Mouse (Mus musculus) spleen, adult 12 weeks (tissue): ENCODE data around the gene Tenm3.

Source experiments
- DNase-seq: peaks from one replicate; pipeline ENCODE4 v3.0.0; 2022; ENCODE audit warnings: low spot score

Tenm3 gene

DNA sequence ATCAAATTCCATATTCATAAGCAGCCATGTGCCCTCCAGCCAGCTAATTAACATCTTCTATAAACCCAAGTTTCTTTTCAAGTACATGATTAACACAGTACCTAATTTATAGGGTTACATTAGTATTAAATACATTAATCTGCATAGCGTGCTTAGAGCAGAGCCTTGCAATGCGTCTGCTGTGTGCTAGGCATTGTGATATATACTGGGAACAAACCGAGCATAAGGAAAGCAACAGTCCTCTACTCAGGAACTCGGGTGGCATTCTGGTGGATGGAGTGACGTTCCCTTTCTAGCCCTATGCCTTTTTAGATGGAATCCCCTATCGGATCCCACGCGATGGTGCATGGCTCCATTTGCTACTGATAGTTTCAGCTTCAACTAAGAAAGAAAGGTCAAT, 321.7 kb downstream of the Tenm3 start:
- no peak for DNase-seq

DNA sequence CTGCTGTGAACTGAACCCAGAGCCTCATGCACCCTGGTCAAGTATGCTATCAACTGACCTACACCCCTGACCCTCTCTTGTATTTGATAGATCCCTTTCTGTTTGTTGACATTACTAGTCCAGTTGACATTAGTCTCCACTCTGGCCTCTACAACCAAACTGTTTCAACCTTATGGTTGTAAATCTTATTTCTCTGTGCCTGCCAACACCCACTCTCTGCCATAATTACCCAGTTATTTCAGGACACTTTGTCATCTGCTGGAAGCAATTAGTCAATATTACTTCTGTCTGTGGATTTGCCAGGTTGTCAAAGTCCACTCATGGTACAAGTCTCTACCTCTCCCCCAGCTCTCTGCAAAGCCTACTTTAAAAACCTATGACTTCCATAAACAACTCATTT, 326.3 kb downstream of the Tenm3 start:
- DNase-seq: no peak

DNA sequence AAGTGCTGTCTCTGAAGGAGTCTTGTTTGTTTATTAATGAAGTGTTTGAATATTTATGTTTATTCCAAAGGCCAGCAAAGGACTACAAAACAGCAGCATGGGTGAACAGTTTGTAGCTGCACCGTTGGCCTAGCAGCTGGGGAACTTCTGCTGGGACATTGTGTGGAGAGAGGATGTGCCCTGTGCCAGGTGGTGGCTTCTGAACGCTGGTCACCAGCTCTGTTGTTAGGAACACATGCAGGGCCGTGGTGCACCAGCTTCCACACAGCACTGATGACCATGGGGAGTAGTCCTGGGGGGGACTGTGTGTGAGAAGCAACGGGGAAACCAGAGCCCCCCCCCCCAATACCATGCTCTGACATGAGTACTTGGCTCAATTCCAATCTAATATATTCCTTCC, 329.5 kb downstream of the Tenm3 start:
- DNase-seq: no peak

DNA sequence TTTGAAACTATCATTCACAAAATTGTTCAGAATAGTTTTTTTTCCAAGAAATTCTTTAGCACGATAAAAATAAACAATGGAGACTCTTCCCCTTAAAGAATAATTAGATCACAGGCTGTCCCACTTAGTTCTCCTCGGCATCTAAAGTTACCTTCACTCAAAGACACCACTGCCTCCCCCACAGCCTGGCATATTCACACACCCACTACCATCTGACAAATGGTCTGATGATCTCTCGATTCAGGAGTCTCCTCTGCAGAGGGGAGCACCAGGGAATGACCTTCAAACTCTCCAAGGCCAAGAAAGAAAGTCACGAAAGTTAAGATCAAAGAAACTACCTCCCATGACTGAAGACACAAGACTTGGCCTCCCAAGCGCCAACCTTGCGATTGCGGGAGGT, 329.9 kb downstream of the Tenm3 start:
- no peak for DNase-seq

DNA sequence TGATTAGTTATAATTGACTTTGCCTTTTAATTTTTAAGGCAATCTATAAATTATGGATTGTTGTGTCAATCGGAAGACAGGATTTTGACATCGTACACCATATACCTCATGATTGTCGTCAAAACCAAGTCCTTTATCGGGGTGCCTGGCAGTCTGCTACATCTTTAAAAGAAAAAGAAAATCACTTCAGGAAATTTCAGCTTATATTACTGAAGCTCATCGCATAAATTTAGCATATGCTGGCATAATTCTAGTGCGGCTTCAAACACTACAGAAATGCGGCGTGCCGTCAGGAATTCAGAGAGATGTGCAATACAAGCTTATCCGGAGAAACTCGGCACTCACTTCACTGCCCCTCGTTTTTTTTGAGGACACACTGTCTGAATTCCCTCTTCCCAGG, 332.2 kb downstream of the Tenm3 start:
- no peak for DNase-seq

DNA sequence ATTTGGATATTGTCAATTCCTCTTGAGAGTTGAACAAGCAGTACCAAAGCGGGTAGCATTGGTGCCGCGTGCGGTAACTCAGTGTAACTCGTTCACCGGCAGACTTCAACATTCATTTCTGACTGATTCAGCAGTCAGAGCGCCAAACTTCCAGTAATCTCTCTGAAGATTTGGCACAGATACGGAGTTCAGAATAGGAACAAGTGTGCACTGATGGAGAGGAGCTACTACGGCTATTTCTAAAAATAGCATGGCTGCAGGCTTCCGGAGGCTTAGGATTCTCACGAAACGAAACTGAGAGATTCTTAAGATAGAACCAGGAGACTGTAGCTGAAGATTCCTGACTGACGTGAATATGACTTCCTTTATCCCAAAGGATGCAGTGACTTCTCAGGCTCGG, 332.6 kb downstream of the Tenm3 start:
- DNase-seq: no peak

DNA sequence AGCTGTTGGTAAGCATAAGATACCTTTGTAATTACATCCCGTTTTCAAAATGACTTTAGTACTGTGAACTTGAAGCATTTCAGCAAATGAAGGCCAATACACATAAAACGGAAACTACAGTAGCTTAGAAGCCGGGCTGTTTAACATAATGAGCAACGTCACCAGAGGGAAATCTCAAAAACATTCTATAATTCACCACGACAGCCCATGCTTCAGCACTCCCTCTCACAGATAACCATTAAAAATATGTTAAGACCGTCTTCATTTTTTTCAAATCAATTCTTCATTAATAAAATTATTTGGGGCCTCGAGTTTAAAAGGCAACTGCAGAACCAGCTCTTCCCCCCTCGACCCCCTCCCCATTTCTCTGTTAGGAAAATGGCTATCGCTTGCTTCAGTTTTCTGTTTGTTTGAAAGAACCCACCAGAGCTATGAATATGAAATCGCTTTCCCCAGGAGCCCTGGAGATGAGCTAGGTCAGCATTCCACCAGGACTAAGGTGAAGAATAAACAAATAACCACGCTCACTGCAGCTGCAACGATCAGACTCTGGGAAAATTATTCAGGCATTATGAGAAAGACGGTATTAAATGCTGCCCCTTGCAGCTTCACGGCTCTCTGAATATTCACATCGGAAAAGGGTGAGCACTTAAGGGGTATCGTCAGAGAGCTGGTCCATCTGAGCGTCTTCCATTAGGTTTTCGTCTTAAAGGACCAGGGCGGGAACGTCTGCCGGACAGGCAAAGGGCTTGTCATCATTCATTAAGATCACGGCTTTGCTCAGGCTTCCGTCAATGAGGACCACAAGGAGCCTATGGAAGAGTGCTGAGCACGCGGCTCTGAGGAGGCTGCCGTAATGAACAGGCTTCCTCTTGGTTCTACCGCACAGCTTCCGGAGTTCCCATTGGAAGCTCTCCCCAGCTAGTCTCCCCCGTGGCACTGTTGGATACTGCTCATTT, 334.8 kb downstream of the Tenm3 start:
- no peak for DNase-seq

DNA sequence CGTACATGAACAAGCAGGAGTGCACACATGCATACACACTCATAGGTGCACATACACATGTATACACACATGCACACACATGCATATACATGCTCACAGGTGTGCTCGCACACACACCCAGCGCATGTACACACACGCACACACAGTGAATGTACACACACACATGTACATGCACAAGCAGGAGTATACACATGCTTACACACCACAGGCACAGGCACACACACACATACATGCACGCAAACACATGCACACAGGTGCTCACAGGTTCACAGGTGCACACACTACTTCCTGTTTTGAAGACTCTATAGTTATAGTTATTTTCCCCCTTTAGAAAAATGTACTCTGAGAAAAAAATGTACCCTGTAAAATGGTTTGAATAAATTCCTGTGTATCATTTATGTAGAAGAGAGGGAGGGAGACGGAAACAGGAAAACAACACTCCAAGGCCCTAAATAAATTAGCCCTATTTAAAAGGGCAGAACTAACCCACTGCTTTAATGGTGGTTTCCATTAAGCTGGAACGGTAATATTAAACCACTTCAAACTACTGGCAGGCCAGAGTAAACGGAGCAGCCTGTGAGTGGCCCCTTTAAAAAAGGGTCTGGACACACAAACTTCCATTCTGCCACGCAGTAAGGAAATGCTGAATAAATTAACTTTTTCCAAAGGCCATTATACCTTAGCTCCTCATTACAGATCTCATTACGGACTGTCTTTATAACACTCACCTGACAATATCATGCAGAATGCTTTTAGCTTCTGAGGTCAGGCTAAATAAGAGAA, 335.8 kb downstream of the Tenm3 start:
- DNase-seq: no peak

DNA sequence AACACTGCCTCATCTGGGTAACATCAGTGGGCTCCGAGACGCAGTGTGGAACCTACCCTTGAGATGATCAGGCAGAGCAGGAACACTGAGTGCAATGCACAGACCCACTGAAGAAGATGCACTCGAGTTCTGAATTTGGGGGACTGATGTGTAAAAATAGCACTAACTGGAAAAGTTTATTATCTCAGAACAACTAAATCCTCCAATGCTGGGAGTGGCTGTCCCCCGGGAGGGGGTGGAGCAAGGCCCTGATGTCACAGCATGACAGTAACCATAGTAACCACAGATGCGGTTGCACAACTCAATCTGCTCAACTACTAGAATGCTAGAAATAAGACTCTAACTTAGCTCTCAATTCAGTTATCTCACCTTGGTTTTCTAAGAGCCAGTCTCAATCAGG, 351.3 kb downstream of the Tenm3 start:
- no peak for DNase-seq

DNA sequence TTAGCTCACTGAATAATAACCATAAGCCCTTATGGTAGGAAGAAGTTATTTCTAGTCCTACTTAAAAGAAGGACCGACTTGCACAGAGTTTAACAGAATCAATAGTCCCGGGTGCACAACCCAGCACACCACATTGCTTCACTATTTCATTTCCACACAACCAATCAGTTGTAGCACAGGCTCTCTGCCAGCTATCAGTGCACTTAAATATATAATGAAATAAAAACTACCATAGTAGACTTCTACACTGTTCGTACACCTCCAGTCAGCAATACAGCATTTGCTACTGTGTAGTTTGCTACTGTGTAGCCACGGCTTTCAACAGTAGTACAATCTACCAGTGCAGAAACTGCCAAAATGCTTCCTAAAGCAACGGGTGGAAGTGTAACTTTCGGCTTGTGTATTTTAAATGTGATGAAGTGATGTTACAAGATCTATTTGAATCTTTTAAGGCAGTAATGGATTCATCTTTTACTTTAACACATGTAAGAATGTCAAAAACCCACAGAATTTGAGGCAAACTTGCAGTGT, 353.1 kb downstream of the Tenm3 start:
- DNase-seq: no peak

DNA sequence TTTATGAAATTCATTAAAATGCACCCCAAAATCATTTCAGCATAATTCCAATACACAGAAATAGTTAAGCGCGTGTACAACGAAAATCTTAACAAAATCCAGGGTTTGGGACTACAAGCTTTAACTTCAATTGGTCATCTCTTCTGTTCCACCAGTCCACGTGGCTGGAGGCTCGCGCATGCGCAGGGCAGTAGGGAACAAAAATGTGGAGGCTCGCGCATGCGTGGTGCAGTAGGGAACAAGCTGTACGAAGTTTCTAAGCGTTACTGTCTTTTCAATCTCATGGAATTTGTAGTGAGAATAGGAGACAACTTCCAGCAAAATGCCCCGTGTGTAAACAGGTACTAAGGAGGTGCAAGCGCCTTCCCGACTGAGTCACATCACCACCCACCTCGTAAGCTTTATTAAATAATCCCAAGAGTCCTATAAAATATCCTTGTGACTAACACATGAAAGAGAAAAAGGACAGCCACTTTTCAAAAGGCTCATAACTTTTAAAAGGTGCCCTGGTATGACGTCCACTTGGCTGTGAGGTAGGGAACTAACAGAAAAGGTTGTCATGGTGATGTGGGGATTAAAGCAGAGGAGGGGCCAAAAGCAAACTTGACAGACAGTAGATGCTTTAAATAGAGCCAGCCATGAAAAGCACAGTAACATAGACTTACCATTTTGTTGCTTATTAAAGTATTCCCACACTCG, 353.7 kb downstream of the Tenm3 start:
- DNase-seq: no peak

DNA sequence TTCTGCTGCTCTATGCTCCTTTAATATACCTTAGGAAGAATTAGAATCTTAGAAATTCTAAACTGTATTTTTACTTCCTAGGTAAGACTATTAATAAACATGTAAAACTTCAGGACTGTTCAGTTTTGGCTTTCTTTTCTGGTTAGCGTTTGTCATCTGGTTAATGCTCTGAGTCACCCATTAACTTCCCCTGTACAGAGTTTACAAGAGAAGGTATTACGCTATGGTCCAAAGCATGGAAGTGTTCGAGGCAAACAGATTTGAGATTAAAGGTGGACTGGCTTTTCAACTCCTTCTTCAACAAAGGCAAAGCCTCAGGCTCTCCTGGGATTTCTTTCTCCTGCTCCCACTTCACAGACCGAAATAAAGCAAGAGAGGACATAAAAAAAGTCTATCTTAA, 354.3 kb downstream of the Tenm3 start:
- DNase-seq: no peak

DNA sequence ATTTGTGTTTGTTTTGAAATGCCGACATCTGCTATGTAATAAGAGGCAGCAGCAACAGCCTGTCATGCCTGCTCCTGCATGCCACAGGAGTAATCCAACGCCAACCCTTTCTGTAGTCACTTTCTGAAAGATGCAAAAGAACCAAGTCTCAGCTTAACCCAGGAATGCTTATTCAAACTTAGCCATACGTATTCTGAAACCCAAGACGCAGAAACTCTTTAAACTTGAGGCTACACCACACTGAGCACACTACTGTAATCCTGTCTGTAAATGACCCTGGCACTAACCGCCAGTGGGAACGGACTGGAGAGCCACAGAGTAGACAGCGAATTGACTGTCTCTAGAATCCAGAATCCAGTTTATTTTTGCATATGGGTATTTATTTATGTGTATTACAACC, 354.9 kb downstream of the Tenm3 start:
- no peak for DNase-seq

DNA sequence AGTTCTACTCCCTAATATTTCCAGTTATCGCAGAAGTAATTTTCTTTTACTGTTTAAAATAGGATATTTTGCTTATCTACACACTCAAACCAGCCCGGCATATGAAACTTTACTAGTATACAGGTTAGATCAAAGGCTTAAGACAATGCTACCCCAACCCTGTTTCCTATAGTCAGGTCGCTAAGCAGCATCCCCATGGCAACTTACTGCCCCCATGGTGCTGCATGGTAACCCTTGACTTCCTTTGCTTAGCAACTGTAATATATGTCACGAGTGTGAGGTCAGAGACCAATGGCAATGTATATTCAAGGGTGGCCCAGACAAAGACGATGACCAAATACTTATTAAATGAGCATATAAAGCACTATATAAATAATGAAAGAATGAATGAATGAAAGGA, 359.6 kb downstream of the Tenm3 start:
- no peak for DNase-seq

DNA sequence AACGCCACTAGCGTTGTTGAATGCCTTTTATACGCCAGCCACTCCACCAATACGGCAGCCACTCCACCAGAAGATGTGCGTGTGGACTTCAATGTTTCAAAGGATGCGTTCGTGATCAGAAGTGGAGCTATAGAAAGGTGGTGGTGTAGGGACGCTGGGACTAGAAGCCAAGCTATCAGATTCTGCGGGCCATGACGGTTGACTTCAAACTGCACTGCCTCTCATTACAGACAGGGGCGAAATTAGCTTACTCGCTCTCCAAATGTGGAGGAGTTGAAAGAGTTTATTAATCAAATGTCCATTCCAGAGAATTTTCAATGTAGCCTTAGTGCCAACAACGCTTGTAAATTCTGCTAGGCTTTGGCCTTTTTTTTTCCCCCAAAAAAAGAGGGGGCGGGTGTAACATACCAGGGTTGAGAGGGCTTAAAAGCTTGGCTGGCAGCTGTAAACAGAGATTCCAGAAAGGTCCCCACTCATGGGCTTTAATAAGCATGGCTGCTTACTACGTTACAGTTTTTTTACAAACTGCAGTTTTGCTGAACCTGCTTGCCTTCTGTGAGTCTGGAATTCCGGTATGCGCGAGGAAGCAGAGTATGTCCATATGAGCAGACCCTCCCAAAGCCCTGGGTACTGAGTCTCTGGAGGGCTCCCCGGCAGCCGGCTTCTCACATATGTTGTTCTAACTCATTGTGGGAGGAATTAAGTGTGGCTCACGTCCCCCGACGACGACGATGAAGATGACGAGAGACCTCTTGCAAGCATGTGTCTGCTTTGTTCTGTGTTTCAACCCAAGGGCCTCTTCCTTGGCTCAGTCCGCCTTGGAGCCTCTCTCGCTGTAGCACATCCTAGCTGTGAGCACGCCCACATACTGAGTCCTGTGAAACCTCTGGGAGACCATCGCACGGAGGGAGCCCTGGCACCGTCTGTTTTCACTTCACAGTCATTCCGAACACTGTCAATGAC, 361.8 kb downstream of the Tenm3 start:
- DNase-seq: no peak

DNA sequence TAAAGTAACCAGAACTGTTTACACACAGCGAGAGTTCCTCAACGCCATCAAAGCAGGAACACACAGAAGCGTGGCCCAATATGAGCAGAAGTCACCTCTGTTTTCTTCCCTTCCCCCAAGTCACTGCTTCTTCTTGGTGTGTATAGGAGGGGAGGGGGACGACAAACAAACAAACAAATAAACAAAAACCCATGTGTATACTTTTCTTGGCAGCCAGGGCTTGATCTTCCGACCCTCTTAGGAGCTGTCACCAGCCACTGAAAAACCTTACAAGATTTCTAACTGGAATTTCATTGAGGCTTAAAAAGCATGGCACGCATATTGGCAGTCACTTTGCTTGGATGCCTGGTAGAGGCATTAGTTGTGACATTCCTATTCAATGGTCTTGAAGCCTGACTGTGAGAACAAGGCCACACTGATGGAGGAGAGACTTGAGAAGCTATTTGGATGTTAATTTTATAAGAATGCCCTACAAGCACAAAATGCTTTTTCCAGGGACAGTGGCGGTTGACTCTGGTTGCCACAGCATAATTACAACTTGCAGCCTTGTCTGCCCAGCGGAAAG, 366.3 kb downstream of the Tenm3 start:
- DNase-seq: no peak

DNA sequence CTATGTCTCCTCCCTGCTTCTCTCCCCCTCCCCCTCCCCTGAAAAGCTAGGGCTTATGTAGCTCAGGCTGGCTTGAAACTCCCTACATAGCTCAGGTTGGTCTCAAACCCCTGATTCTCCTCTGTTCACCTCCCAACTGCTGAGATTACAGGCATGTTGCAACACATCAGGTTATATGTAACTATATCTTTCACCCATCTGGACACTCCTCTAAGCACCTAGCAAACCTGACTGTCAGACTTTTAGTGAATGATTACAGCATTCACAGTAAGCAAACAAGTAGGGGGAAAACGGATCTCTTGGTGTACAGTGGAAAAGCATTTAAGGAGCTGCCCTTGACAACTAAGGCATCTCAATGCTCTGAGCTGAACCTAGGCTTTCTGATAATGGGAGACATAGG, 366.9 kb downstream of the Tenm3 start:
- no peak for DNase-seq

DNA sequence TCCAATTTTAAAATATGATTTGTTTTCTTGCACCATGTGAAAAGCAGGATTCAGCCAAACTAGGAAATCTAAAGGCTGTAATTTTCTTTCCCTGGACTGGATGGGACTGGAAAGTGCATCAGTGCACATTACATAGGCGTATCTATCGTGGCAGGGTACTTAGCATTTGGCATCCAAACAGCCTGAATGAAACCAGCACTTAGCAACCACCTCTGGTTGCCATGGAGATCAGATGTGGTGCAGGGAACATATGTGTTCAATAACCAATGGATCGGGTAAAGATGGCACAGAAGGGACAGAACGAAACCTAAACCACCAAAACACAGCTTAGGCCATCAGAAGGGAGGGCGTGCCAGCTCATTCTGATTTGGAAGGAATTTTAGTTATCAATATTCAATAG, 376.1 kb downstream of the Tenm3 start:
- no peak for DNase-seq

DNA sequence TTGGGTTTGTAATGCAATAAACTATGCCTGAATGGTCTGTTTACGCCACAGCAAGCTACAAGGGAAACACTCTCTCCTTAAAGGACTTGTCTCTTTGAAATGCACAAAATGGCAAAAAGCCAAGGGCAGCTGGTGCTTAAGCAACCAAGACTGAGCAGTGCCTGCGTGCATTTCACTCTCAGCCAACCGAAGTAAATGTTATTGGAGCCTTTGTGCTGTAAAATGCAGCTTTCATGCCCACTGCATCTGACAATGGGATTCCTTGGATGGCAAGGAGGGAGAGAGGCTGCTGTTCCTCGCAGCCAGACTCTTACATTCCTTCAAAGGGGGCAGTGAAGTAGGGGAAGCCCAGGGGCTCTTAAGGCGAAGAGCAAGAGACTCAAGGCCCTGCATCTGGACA, 385.4 kb downstream of the Tenm3 start:
- DNase-seq: no peak

DNA sequence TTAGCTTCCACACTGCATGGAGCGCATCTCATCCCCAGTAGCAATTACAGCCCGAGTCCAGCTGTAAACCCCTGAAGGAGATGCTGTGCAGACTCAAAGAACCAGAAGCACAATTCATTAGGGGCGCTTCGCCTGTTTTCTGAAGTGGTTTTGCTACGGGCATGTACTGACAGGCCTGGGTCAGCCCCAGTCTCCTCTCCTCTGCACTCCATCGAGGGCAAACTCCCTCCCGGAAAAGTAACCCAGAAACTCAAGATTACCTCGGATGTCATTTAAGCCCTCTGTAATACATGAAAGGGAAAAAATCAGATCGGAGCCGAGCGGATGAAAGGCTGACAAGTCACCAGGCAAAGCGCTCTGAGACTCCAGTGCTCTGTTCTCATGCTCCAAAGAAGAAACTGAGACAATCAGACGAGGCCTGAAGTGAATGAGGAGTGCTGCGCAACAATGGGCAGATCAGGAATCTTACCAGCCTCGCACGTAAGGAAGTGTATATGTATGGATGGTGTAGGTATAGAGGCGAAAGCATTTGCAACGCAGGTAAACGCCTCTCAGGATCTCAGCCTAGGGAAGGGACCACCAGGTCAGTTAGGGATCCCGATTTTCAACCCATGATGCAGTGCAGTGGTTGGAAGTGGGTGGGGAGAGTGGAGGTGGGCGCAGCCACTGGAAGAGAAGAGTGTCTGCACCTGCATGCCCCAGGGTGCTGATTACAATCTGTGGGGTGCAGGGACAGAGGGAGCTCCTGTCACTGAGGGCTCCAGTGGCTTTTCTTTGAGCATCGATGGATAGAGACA, 387.2 kb downstream of the Tenm3 start:
- no peak for DNase-seq
